In genomic region chr10:68089435-68090196, GRCm38 (mm10) we compare ENCODE assay signal across 7 mouse cellular contexts.
DNase-seq lines count a peak whose midpoint lies in the region; ATAC-seq and TF ChIP-seq lines count a peak whose summit lies in the region.

No protein-coding gene starts in this region.

- 75% methylated on average over 15 of the region's 15 CpGs for WGBS in midbrain, postnatal 0 days
- 78% methylated on average over 15 of the region's 15 CpGs for WGBS in midbrain, embryonic 10.5 days

- DNase-seq in midbrain, postnatal 0 days (ENCODE audit: low spot score) = no peak
- no peak for DNase-seq in midbrain, embryonic 10.5 days (ENCODE audit: low spot score)
- peak; percentile 42 for DNase-seq in brain, adult 2 months (ENCODE audit: low read depth, low spot score)
- DNase-seq in induced T-regulatory cell, adult 2 months (ENCODE audit: low read depth) = peak; percentile 75
- peak; percentile 60 for DNase-seq in thymus, postnatal 0 days (ENCODE audit: low spot score)
- no peak for DNase-seq in gastrocnemius, adult 8-10 months (ENCODE audit: low spot score in 2 of 2)
- no peak for DNase-seq in yolk sac, embryonic 10.5 days (ENCODE audit: low spot score)

- no peak overlapping the region for H3K4me3 ChIP-seq in midbrain, postnatal 0 days (ENCODE audit: low read depth, low read length)
- H3K4me3 ChIP-seq in midbrain, embryonic 10.5 days = no peak overlapping the region

- no peak overlapping the region for H3K4me2 ChIP-seq in midbrain, postnatal 0 days (ENCODE audit: low read depth, low read length, poor library complexity, severe bottlenecking)

- TF ChIP-seq CTCF in midbrain, postnatal 0 days (IDR thresholded peaks at IDR 0.05) = peak; percentile 54

- no peak overlapping the region for H3K27ac ChIP-seq in midbrain, postnatal 0 days (ENCODE audit: low read depth, low read length)
- no peak overlapping the region for H3K27ac ChIP-seq in midbrain, embryonic 10.5 days (replicated peaks)

- H3K36me3 ChIP-seq in midbrain, postnatal 0 days (ENCODE audit: insufficient read depth, low read length) = no peaks in the 10 kb centered on the region
- no peaks in the 10 kb centered on the region for H3K36me3 ChIP-seq in midbrain, embryonic 10.5 days

- no peaks in the 10 kb centered on the region for H3K27me3 ChIP-seq in midbrain, postnatal 0 days (ENCODE audit: insufficient read depth, low read length)
- no peaks in the 10 kb centered on the region for H3K27me3 ChIP-seq in midbrain, embryonic 10.5 days (ENCODE audit: low read depth, poor library complexity, severe bottlenecking)

- no peaks in the 10 kb centered on the region for H3K9me3 ChIP-seq in midbrain, postnatal 0 days (ENCODE audit: low read length)
- H3K9me3 ChIP-seq in midbrain, embryonic 10.5 days (replicated peaks) = no peaks in the 10 kb centered on the region

- no peak overlapping the region for H3K9ac ChIP-seq in midbrain, postnatal 0 days (replicated peaks; ENCODE audit: low read length, poor library complexity, severe bottlenecking)

- no peak for ATAC-seq in midbrain, postnatal 0 days (ENCODE audit: low FRiP score)

- H3K4me1 ChIP-seq in midbrain, postnatal 0 days (ENCODE audit: insufficient read depth, low read length) = no peaks in the 10 kb centered on the region
- H3K4me1 ChIP-seq in midbrain, embryonic 10.5 days = 0 out of 2 replicates have a peak, but pooled peaks cover 3% of the 10 kb centered on the region

Comparison
In these comparisons a context has a peak if more than half of its experiments do, and no peak if none do; other contexts are left out.
1. DNase-seq: peak in brain, adult 2 months (single experiment), induced T-regulatory cell, adult 2 months (single experiment) and thymus, postnatal 0 days (single experiment); none in midbrain, postnatal 0 days (single experiment), midbrain, embryonic 10.5 days (single experiment), gastrocnemius, adult 8-10 months (0 of 2) and yolk sac, embryonic 10.5 days (single experiment).